Mouse (Mus musculus) heart, postnatal 0 days (tissue): ENCODE measurements around the gene C1s2.
A peak's percentile ranks its signal among the peaks of the same experiment; 100 is the strongest.

Experiments used
- CTCF ChIP-seq: IDR thresholded peaks from 2 replicates; pipeline ENCODE4 v1.5.1; 2016; ENCODE audit warnings: antibody characterized with exemption, control low read depth, low read depth
- EP300 ChIP-seq: IDR thresholded peaks from 2 replicates; pipeline ENCODE4 v1.6.1; 2016; ENCODE audit warnings: antibody characterized with exemption, low read depth

DNA sequence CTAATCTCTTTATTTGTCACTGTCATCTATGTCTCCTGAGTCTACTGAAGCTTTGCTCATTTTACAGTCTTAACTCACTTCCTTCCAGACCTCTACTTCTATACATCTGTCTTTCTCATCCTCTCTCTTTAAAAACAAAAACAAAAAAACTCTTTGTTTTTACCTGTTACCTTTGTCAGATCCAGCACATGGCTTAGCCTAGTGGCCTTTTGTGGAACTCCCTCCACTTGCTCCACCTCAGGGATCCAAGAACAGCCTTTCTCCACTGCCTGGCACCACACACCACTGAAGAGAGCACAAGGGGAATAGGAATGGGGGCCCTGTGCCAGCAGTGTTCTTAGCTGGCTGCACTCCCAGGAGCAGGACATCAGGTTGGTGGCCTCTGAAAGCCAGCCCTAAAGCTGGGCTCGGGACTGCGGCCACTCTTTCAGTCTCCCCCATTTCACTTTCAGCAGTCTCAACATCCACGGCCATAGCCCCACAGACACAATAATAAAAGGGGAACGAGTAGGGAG lies 43.6 kb downstream of the C1s2 start:
- TF ChIP-seq CTCF (peak; percentile 36), EP300 (no peak)
